In the genomic region with DNA sequence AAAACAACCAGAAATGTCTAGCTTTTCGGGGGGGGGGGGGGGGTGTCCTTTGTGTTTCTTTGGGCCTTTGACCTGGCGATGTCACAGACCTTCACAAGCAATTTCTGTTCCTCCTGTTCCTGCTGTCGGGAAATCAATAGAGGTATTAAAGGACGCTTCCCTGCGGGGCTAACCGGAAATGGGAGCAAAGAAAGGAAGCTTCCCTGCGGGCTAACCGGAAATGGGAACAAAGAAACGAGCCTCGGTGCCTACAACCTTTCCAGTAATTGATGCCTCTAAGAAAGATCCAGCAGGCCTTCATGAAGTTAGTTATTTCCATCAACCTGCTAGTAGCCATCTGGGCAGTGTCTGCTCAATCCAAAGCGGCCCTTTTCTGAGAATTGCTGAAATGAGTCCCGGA, we compare ENCODE assay signal across 25 mouse cellular contexts.
DNase-seq lines count a peak whose midpoint lies in the region; TF ChIP-seq lines count a peak whose summit lies in the region.
"Had no signal": no experiment of that assay in that cellular context is flagged by ENCODE, and none has a peak within 500 bp of the region (broad histone marks: within the 10 kb centered on the region; RNA-seq: fewer than 3 reads in every experiment).

No protein-coding gene starts in this region.

- peak overlapping the region; percentile 46; the same call in 1 of the 2 replicates for H3K27ac ChIP-seq in layer of hippocampus, adult 2 months
- H3K27ac ChIP-seq in ES-E14 (ENCODE audit: insufficient read depth, low read depth, low read length, poor library complexity, severe bottlenecking): peak overlapping the region; percentile 75; the same call in 1 of the 2 replicates
- H3K27ac ChIP-seq: embryonic facial prominence, embryonic 10.5 days; embryonic facial prominence, embryonic 13.5 days; forebrain, embryonic 12.5 days; heart, embryonic 15.5 days; hindbrain, embryonic 10.5 days had no signal

- peak; percentile 15 for DNase-seq in embryo, embryonic 11 days
- no peak for DNase-seq in embryo, embryonic 9.5 days (ENCODE audit: extremely low spot score)
- DNase-seq in layer of hippocampus, adult 2 months (ENCODE audit: low spot score in 2 of 2): no peak
- no peak for DNase-seq in layer of hippocampus, adult 9-11 months
- DNase-seq in ES-E14 (ENCODE audit: low read depth, low spot score): no peak
- no peak for DNase-seq in cerebellum, adult 11 months
- DNase-seq in kidney, adult 8-10 months: no peak
- DNase-seq: adrenal gland, adult 2 months; adrenal gland, postnatal 14 days; cerebellum, adult 11-12 months; cerebellum, adult 8-10 months; cerebellum, postnatal 14 days; gastrocnemius, postnatal 25 days; heart, adult 18-20 months; heart, postnatal 10 days; heart, postnatal 36 days; kidney, adult 11 months had no signal

- H3K36me3 ChIP-seq in ES-E14 (ENCODE audit: control insufficient read depth, insufficient read depth, low read length, poor library complexity, severe bottlenecking): no peaks in the 10 kb centered on the region
- H3K36me3 ChIP-seq: embryonic facial prominence, embryonic 10.5 days; embryonic facial prominence, embryonic 13.5 days; forebrain, embryonic 12.5 days; heart, embryonic 12.5 days; heart, embryonic 15.5 days; hindbrain, embryonic 10.5 days; hindbrain, embryonic 15.5 days had no signal

- peaks cover 0 to under 1% of the 10 kb centered on the region in 2 experiments; a peak in 1 of 4 replicates for H3K4me1 ChIP-seq in ES-E14 (ENCODE audit: control insufficient read depth in 2 of 2, insufficient read depth in 2 of 2, low read length in 2 of 2, poor library complexity in 1 of 2)
- H3K4me1 ChIP-seq: embryonic facial prominence, embryonic 10.5 days; embryonic facial prominence, embryonic 13.5 days; forebrain, embryonic 12.5 days; heart, embryonic 12.5 days; heart, embryonic 15.5 days; hindbrain, embryonic 10.5 days had no signal

- no peaks in the 10 kb centered on the region for H3K9me3 ChIP-seq in ES-E14 (ENCODE audit: control insufficient read depth, insufficient read depth, low read depth, low read length)
- H3K9me3 ChIP-seq: embryonic facial prominence, embryonic 10.5 days; embryonic facial prominence, embryonic 13.5 days; forebrain, embryonic 12.5 days; heart, embryonic 12.5 days; heart, embryonic 15.5 days; hindbrain, embryonic 10.5 days; hindbrain, embryonic 15.5 days had no signal

- H3K9ac ChIP-seq in ES-E14 (ENCODE audit: insufficient read depth, low read depth, low read length, poor library complexity, severe bottlenecking): no peak overlapping the region
- H3K9ac ChIP-seq: embryonic facial prominence, embryonic 13.5 days; forebrain, embryonic 12.5 days; heart, embryonic 12.5 days; heart, embryonic 15.5 days; hindbrain, embryonic 15.5 days had no signal

- H3K4me3 ChIP-seq in layer of hippocampus, adult 2 months: no peak overlapping the region
- no peak overlapping the region for H3K4me3 ChIP-seq in ES-E14 (ENCODE audit: insufficient read depth in 1 of 2, low read depth in 1 of 2, low read length in 2 of 2, poor library complexity in 1 of 2, severe bottlenecking in 1 of 2)
- H3K4me3 ChIP-seq: embryonic facial prominence, embryonic 10.5 days; embryonic facial prominence, embryonic 13.5 days; erythroblast, embryonic 14.5 days; forebrain, embryonic 12.5 days; heart, embryonic 12.5 days; heart, embryonic 15.5 days; hindbrain, embryonic 10.5 days; hindbrain, embryonic 15.5 days had no signal

- no peak for TF ChIP-seq CTCF in layer of hippocampus, adult 2 months (conservative IDR thresholded peaks at IDR 0.05)

- in situ Hi-C loops in ES-E14 (cut with MboI; ENCODE audit: low sequenced_read_pairs in 2 of 2, unreplicated experiment in 2 of 2): no loop called here

TF ChIP-seq in ES-E14, 5 proteins besides CTCF, POLR2A, EP300 and RAD21:
- no peak for TF ChIP-seq ZC3H11A (IDR thresholded peaks at IDR 0.05; ENCODE audit: borderline replicate concordance, low read depth, low read length)
- TF ChIP-seq CHD2 (IDR thresholded peaks at IDR 0.05; ENCODE audit: low read depth, low read length): no peak
- TF ChIP-seq ZNF384 (IDR thresholded peaks at IDR 0.05; ENCODE audit: low read depth, low read length): no peak
- TF ChIP-seq HCFC1 (IDR thresholded peaks at IDR 0.05; ENCODE audit: borderline replicate concordance, insufficient read depth, low read length): no peak
- no peak for TF ChIP-seq MAFK (IDR thresholded peaks at IDR 0.05; ENCODE audit: insufficient read depth, low read depth, low read length)
